Mouse (Mus musculus) central nervous system, embryonic 11.5 days (tissue): ENCODE measurements around the gene Saa3. TPM values are rescaled to one million over a fixed set of nuclear protein-coding genes. Genes with fewer than 3 reads are reported as not detected.

ENCODE experiments used
- polyA plus RNA-seq: library from polyadenylated mRNA; depleted of rRNA; stranded (reverse); fragments of >200 nt; gene quantifications from 2 replicates; pipeline ENCODE4 v1.2.3, GENCODE M21; 2012; rRNA removed

The Saa3 gene
- 0.28 and 0.31 TPM in 2 replicates for polyA plus RNA-seq

DNA sequence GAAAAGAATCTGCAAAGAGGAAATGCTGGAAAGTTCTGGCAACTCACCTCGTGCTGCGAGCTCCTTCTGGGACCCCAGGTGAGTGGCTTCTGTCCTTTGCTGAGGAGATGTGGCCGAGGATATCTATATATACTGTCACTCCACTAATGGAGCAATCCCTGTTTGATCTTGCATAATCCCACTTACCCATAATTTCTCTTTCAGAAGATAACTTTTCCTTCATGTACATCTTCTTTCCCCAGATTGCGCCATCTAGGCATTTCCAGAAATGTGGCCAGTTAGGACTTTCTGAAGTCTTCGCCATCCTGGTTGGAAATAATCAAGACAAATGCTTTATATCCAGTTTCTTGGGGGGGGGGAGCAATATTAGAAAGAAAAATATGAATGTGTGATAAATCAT, at the start of gene Saa3:
Saa3 (minus strand) TSS at position 101 of the 400 bp plus-strand sequence.

DNA sequence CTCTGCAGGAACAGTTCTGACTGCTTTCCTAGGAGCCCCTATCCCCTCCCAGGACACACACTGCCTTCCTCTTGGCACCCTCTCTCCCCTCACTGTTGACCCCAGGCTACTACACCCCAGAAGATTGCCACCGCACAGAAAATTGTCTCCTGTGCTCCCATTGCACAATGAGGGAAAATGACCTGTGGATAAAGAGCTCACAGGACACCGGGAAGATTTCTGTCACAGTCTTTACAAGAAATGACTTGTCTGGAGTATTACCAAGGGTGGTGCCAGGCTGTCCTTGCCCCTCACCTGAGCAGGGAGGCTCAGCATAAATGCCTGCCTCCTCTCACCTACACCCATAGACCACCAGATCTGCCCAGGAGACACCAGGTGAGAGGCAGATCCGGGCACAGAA, 36.0 kb upstream of the Saa3 start, which contains the start of gene Saa2:
Saa2 (plus strand) TSS at position 301 of the 400 bp plus-strand sequence.

DNA sequence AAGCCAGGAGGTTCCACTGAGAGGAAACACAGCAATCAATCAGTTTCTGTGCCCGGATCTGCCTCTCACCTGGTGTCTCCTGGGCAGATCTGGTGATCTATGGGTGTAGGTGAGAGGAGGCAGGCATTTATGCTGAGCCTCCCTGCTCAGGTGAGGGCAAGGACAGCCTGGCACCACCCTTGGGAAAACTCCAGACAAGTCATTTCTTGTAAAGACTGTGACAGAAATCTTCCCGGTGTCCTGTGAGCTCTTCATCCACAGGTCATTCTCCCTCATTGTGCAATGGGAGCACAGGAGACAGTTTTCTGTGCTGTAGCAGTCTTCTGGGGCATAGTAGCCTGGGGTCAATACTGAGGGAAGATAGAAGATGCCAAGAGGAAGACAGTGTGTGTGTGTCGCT, 27.4 kb upstream of the Saa3 start, which contains the start of gene Saa1:
Saa1 (minus strand) TSS at position 101 of the 400 bp plus-strand sequence.

DNA sequence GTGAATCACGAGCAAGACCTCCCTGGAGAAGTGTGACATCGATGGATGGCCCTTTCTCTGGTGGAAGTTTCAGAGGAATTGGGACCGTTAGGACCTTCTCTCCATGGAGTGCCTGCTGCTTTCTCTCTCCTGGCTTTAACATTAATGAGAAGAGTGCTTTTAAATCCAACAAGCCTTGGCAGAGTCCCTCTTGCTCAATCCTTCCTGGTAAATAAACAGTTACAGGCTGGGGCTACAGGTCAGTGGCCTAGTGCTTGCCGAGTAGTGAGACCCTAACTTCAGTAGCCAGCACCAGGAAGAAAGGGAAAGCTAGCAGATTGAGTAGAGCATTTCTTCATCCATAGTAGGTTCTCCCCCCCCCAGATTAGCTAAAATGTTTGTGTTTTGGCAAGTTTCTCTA, 17.0 kb upstream of the Saa3 start, which contains the start of gene Saa4:
Saa4 (minus strand) TSS at position 146 of the 400 bp plus-strand sequence.

DNA sequence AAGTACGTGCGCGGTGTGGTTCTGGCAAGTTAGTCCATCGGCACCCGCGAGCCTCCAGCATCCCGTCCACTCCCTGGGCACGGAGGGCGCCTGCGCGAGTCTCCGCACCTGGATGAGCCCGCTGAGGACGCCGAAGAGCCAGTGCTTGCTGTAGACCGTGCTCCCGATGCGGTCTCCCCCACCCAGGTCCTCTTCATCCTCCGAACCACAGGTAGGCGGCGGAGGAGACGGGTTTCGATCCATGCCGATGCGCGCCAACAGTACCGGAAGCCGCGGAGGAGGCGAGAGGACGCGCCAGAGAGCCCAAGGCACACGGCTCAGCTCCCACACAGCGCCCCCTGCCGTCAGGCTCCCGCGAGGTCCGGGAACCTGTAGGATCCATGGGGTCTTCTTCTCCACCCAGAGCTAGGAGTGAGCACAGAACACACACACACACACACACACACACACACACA, 5.1 kb downstream of the Saa3 start, which contains the start of gene Saal1:
Saal1 (minus strand) TSS at position 291 of the 455 bp plus-strand sequence.

DNA sequence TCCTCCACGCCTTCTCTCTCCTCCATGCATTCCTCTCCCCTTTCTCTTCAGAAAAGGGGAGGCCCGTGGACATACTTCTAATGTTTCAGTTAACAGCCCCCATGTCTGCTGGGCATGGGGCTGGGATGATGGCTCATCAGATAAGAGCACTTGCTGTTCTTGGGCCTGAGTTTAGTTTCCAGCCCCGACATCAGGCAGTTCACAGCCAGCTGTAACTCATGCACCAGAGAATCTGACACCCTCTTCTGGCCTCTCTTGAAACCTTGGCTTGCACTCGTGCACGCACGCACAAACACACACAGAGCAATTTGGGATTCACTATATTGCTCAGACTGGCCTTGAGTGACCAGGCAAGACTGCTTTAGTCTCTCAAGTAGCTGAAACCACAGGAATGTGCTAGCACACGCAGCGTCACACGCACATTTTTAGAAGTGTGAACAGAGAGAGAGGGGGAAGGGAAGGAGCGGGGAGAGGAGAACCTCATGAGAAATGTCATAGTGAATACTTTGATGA, 43.3 kb downstream of the Saa3 start, which contains the start of gene Tph1:
Tph1 (minus strand) TSS at position 378 of the 513 bp plus-strand sequence.

Other genes starting within 250 kb of the Saa3 start
- 14.5 and 17.1 TPM in 2 replicates for gene Sergef, start 75.9 kb downstream of the Saa3 start, polyA plus RNA-seq
- 0.25 and 0.34 TPM in 2 replicates for gene Tph1, start 43.2 kb downstream of the Saa3 start, polyA plus RNA-seq
- gene Saal1, start 5.0 kb downstream of the Saa3 start, polyA plus RNA-seq: 24.6 and 25.0 TPM in 2 replicates
- gene Saa4, start 16.9 kb upstream of the Saa3 start, polyA plus RNA-seq: 0.26 and 0.42 TPM in 2 replicates
- gene Saa1, start 27.3 kb upstream of the Saa3 start, polyA plus RNA-seq: 0.28 and 1.0 TPM in 2 replicates
- 0.58 TPM in 1 of 2 replicates, not detected in the other for gene Saa2, start 36.1 kb upstream of the Saa3 start, polyA plus RNA-seq
- gene Hps5, start 80.4 kb upstream of the Saa3 start, polyA plus RNA-seq: 28.9 and 42.9 TPM in 2 replicates
- gene Gtf2h1, start 80.4 kb upstream of the Saa3 start, polyA plus RNA-seq: 32.4 and 40.5 TPM in 2 replicates
- 626 and 776 TPM in 2 replicates for gene Ldha, start 125.8 kb upstream of the Saa3 start, polyA plus RNA-seq
- 0.05 and 0.07 TPM in 2 replicates for gene Ldhc, start 145.5 kb upstream of the Saa3 start, polyA plus RNA-seq
- 104 and 163 TPM in 2 replicates for gene Tsg101, start 204.3 kb upstream of the Saa3 start, polyA plus RNA-seq
- gene Uevld, start 242.8 kb upstream of the Saa3 start, polyA plus RNA-seq: 9.2 and 12.0 TPM in 2 replicates